Mouse (Mus musculus): ENCODE results near the gene Vmn1r40.

The Vmn1r40 gene

DNA sequence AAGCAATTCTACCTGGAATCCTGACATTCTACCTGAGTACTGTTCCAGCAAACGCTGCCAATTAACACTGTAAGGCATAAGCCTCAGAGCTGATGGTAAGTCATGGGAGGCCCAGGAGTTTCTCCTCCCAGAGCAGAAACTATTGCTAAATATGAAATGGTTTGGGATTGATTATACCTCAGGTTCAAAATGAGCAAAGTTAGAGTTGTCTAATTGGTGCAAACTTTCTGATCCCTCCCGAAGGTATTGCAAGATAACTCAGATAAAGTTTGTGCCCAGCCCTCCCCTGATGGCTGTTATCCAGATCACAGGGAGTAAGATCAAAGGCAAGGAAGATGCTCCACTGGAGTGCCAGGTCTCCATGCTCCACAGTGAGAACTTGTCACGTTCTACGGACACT is at the start of gene Vmn1r40:
TSS of gene Vmn1r40 (plus strand) at position 301 of the 400 bp plus-strand sequence.
- no peak for DNase-seq (ENCODE audit: low spot score in 2 of 2)

DNA sequence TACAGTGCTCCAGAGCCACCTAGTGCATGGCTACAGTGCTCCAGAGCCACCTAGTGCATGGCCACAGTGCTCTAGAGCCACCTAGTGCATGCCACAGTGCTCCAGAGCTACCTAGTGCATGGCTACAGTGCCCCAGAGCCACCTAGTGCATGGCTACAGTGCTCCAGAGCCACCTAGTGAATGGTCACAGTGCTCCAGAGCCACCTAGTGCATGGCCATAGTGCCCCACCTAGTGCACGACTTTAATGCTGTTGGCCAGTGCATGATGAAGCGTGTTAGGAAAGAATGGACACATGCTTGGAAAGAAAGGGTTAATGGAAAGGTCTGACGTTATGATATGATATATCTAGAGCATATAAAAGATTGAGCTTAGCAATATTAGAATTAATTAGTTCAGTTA is 49.0 kb upstream of the Vmn1r40 start:
- DNase-seq (ENCODE audit: low spot score in 2 of 2) = no peak

DNA sequence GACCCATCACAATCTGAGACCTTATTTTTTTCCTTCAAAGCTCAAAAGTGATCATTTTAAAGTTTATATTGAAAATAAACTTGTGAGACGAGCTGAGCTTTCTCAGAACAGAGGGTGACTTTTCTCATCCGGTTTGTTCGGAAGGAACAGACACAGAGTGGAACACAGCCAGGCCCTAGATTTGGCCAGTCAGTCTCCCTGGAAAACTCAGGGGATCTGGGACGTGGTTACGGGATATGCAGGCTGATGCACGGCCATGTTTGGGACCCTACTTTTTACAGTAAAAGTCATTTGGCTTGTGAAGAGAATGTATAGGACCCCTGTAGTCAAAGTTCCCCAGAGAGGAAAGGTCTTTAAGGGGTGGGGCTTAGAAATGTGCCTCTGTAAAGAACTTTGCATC is 48.4 kb upstream of the Vmn1r40 start:
- DNase-seq (ENCODE audit: low spot score in 2 of 2) = no peak

DNA sequence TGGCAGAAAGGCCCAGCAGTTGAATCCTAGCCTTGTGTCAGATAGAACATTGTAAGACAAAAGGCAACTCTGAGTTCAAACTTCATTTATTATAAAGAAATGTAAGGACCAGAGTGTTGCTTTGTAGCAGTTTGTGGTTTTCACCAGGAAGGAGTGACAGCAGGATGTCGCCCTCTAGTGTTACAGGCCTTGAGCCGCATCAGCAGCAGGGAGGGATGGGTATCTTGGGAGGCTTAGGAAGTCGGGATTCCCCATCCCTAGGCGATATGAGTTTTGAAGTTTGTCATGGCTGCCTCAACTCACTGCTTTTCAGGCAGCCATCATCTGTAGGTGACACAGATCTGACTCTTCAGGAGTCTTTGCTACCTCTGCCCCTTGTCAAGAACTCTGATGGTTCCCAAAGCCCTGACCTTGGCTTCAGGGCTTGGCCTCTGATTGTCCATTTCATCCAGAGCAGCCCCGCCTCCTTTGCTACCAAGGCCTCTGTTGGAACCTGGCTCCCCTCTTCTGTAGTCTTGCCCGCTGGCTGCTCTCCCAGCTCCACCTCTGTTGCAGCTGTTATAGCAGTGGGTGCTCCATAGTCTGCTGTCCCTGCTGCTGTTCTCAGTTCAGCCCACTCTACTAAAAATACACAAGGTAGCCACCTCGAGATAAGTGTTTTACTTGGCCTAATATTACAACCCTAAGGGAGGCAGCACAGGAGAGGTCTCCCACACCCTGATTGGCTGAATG is 47.5 kb upstream of the Vmn1r40 start:
- DNase-seq (ENCODE audit: low spot score in 2 of 2) = peak; percentile 28 to 48

DNA sequence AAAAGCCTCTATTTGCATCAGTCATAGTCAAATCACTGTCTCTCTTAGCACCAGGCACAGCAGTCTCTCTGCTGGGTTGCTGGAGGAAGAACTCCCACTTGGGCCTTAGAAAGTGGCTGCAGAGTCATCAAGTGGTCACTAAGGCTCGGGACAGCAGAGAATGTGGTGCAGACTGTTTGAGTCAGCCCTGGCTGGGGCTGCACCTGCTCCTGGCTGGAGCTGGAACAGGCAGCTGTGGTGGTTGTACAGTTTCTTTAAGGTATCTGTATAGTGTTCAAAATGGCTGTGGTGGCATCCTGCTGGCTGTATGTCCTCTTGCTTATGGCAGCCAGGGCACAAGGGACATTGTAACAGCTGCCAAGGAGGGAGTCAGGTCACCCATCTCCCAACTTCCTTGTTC is 46.9 kb upstream of the Vmn1r40 start:
- no peak for DNase-seq (ENCODE audit: low spot score in 2 of 2)

DNA sequence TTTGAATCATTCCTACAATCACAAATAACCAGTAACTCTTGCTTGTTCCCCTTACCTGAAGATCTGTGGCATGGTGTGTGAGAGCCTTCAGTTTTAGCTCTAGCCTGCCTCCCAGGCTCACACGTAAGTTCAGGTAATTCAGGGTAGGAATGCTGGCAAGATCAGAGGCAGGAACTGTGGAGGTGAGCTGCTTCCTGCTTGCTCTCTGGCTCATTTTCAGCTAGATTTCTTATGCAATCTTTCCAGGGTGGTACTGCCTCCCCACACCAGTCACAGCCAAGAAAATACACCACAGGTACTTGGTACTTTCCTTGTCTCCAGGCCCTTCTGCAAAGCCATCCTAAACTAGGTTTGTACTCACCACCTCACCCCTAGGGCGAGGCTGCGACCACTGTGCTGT is 44.8 kb upstream of the Vmn1r40 start:
- no peak for DNase-seq (ENCODE audit: low spot score in 2 of 2)

DNA sequence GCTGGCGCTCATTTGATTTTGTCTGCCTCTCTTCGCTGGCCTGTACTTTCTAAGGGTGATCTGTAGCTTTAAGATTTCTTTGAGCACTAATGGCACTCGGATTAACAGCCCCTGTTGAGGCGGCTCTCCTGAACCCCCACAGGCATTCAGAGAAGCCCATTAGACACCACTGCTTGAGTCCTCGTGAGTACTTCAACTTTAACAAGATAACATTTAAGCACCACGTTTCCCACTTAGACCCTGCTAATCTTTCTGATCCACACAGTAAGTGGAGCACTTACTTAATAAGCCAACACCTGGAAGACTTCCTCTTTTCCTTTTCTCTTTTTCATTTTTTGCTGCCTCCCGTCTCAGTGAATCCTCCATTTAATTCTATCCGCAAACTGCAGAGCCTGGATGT is 42.2 kb upstream of the Vmn1r40 start:
- no peak for DNase-seq (ENCODE audit: low spot score in 2 of 2)

DNA sequence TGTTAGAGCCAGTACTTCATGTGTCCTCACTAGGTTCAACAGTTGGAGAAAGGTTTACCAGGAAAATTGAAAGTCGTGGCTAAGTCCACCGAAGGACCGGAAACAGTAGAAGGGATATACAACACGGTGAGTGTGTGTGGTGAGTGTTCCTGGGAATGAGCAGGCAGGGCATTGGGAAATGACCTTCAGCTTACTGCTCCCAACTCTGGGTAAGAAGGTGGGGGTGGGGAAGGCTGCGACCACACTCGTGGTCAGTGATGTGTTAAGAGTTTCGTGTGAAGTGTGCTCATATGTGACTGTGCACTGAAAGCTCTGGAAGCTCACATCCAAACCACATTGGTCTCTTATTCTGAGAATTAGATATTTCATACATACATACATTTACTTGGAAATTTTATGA is 41.7 kb upstream of the Vmn1r40 start:
- no peak for DNase-seq (ENCODE audit: low spot score in 2 of 2)

DNA sequence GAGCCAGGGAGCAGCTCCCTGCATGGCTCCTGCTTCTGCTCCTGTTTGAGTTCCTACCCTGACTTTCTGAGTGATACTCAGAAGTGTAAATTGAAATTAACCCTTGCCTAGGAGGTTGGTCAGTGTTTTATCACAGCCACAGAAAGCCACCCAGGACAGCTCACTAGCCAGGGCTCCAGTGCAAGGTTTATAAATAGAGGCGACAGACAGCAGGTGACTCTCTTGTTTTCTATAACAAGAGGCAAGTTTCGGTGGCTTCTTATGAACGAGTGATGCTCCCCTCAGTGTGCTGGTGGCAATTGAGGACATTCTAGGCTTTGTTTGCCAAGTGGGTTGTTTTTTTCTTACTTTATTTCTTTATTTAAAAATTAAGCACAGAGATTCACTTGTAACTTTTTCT is 40.4 kb upstream of the Vmn1r40 start:
- no peak for DNase-seq (ENCODE audit: low spot score in 2 of 2)

DNA sequence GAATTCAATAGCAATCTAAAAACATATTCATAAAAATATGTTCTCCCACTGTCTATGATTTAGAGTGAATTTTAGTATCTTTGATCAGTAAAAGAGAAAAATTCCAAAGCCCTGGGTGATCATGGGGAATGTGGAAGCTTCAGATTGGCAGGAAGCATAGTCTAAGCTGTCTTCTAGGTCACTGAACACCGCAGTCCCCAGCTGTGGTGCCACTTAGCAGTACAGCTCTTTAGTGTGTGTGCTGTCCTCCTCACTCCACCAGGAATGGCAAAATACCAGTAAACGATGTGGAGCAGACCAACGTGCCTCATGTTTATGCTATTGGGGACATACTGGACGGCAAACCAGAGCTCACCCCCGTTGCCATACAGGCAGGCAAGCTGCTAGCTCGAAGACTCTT is 37.8 kb upstream of the Vmn1r40 start:
- DNase-seq (ENCODE audit: low spot score in 2 of 2) = no peak

DNA sequence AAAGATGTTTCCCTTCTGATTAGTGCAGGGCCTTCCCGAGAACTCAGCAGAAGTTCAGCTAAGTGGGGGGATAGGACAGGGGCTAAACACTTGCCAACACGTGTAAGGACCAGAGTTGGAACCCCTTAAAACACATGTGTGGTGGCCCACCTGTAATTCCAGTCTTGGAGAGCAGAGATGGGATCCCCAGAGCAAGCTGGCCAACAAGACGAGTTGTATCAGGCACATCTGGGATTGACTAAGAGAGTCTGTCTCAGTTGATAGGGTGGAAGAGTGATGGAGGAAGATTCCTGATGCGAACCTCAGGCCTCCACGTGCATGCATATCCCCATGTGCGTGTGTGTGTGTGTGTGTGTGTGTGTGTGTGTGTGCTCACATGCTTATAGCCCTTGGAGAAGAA is 35.9 kb upstream of the Vmn1r40 start:
- DNase-seq (ENCODE audit: low spot score in 2 of 2) = no peak

DNA sequence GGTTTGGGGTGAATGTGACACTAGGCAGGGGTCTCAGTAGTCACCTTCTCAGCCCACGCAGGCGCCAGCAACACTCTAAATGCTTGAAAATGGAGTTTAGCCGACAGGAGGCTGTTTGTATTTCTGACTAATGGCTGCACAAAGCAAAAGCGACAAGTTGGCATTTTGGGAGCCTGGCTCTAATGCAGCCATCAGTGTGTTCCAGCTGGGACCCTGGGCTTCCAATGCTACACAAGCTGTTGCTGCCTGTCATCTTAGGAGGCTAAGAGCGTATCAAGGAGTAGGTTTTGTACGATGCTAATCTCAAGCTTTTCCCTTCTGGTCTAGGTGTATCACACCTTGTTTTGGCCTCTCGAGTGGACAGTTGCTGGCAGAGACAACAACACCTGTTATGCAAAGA is 34.7 kb upstream of the Vmn1r40 start:
- no peak for DNase-seq (ENCODE audit: low spot score in 2 of 2)

DNA sequence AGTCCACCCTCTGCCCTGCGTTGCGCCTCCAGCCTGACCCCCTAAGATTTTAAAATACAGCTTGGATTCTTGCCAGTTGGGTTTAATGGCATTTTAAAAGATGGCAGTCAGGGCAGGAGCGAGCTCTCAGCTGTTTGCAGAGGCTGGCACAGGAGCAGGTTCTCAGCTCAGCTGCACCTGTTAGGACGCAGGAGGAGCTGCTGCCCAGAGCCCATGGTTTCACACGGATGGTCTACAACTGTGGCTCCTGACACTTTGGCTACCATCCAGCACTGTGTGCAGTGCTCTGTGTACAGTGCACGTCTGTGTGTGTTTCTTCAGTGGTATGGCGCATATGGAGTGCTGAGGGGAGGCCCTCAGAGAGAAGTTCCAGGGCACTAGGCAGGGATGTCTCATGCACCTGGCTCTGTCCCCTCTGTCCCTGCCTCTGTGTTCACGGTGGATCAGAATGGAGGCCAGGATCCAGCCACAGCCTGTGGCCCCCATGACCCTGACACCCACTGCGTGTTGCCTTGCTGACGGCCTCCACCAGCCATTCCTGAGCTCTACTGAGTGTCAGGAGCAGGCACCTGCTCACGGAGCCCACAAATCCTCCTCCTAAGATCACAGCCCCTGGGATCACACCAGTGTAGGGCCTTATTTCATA is 34.1 kb upstream of the Vmn1r40 start:
- DNase-seq (ENCODE audit: low spot score in 2 of 2) = no peak

DNA sequence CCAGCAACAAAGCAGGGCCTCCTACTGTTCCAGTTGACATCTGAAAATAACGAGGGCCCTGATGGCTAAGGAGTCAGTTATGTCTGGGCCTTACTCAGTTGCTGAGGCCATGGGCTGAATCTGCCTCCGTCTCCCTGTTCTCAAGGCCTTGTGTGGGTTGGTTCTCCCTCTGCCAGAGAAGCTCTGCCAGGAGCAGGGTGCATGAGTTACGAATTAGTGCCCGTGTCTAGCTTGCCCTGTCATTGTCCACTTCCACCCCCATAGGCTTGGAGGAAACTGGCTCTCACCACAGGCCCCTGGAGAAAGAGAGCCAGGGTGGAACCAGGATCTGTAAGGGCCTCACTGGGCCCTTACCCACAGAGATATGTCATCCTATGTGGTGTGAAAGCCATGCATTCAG is 28.8 kb upstream of the Vmn1r40 start:
- DNase-seq (ENCODE audit: low spot score in 2 of 2) = no peak

DNA sequence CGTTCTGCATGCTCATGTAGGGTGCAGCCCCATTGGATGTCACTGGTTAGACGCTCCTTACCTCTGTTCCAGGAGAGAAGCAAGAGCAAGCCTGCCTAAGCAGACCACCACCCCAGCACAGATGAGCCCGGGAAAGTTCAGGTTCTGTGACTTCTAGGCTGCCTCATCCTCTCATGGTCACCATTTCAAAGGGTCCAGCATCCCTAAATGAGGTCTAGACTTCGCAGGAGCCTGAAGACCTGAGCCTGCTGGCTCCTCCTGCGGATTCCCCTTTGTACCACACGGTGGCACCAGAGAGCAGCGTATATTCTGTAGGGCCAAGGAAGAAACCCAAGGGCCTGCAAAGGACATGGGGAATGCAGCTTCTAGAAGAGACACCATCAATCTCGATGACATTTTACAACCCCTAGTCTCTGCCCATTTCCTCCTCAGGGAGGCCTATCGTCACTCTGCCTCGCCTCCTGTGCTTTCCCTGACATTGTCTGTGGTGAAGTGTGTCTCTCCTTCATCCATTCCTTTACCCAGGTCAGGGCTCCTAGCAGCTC is 28.0 kb upstream of the Vmn1r40 start:
- DNase-seq (ENCODE audit: low spot score in 2 of 2) = peak; percentile 69 to 84

DNA sequence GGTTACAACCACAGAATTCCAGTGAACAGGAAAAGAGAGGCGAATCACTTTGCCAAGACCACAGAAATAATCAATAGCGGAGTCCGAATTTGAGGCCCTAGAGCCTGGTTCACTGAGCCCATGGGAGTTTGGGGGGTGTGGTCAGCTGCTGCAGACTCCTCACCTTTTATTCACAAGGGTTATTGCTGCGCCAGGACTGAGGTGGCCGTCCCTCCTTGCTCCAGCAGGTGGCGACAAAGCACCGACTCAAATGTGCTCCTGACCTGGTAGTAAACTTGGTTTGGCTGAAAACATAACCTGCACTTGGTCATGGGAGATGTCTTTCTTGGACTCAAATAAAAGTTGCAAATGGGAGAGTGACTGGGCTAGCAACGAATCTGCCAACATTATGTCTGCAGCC is 27.2 kb upstream of the Vmn1r40 start:
- DNase-seq (ENCODE audit: low spot score in 2 of 2) = peak; percentile 82

DNA sequence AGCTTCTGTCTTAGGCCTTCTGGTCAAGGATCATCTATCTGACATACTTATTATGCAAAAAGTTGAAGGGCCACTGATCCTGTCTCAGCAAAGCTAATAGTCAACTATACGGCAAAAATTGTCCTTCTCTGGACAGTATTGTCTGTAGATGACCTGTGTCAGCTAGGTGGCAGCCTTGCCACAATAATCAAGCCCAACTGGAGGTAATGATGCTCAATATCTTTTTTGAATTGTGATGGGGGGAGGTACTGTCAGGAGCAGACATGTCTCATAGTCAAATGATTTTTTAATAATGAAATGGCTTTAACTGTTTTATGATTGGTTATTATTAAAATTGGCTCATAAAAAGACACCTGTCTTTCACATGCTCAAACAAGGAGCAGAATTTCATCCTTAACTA is 23.1 kb upstream of the Vmn1r40 start:
- DNase-seq (ENCODE audit: low spot score in 2 of 2) = no peak

DNA sequence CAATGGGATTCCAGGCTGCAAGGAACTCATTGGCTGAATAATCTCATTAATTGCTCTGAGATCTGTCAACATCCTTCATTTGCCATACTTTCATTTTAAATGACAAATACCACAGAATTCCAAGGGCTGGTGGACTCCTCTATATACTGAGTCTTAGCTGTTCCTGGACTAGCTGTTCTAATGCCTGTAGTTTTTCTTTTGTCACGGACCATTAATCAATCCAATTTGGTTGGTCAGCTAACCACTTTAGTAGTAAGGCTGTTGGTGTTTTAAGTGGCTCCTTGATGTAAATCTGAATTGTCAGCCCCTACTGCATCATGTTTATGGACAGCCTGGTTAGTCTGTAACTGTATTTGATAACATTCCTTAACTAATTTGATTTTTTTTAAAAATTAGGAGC is 20.2 kb upstream of the Vmn1r40 start:
- DNase-seq (ENCODE audit: low spot score in 2 of 2) = no peak

DNA sequence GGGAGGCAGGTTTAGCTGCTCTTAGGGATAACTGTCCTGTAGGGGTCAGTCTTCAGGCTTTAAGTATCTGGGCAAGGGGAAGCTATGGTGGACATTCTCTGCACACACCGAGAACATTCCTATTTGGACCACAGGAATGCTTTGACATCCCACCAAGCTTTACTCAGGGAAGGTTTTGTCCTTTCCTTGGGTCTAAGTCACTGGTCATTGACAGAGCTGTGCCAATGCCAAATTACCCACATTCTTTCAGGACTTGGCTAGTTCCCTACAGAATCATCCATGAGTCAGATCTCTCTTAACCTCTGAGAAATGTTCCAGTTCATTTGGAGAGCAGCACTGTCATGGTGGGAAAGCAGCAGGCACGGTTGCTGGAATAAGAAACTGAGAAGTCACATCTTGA is 716 bp upstream of the Vmn1r40 start:
- DNase-seq (ENCODE audit: low spot score in 2 of 2) = no peak

DNA sequence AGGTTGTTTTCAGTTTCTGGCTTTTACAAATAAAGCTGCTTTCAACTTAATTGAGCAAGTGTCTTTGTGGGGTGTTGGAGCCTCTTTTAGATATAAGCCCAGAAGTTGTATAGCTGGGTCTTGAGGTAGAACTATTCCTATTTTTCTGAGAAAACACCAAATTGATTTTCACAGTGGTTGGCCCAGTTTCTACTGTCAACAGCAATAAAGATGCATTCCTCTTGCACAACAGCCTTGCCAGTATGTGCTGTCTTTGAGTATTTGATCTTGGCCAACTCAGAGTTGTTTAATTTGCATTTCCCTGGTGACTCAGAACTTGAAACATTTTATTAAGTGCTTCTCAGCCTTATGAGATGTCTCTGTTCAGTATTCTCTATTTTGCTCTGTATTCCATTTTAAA is 10.7 kb downstream of the Vmn1r40 start:
- DNase-seq (ENCODE audit: low spot score in 2 of 2) = no peak

DNA sequence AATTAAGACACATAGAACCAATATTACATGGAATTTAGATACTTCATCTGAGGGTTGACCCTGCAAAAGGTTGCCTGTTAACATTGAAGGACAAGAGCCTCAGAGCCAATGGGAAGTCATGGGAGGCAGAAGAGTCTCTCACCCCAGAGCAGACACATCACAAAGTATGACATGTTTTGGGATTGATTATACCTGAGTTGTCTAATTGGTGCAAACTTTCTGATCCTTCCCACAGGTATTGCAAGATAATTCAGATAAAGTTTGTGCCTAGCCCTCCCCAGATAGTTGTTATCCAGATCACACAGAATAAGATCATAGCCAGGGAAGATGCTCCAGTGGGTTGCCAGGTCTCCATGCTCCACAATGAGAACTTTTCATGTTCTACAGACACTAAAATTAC is 33.1 kb downstream of the Vmn1r40 start, which contains the start of gene Vmn1r41:
TSS of gene Vmn1r41 (plus strand) at position 301 of the 400 bp plus-strand sequence.
- DNase-seq (ENCODE audit: low spot score in 2 of 2) = no peak

DNA sequence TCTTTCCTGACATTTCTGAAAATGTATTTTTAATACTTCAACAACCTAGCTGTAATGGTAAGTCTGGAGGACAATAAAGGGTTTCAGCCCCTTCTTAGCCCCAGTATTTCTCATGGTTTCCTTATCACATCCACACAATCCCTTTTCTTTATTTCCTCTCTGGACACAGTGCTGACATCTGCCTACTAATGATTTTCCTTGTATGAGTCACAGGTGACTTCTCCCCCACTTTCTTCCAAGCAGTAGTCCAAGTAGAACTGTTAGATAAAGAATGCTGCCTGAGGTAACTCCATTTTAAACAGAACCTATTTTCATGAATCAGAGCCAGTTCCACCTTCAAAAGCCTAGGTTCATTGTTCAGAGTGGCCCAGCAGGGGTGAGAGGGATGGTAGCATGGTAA is 35.5 kb downstream of the Vmn1r40 start:
- no peak for DNase-seq (ENCODE audit: low spot score in 2 of 2)
